Mouse (Mus musculus) heart, embryonic 14.5 days (tissue): ENCODE measurements around the gene Lck. TPM values are rescaled to one million over a fixed set of nuclear protein-coding genes. Genes with fewer than 3 reads are reported as not detected.
"Not testable (repeated sequence)": the region's sequence is repeated elsewhere in the genome, so short reads cannot be mapped to it uniquely, and the experiment has no call there.

Experiments used
- ATAC-seq: fragments of 200-750 bp; cut with Nextera tagmentation; 2 replicates; pipeline ENCODE4 v1.8.0; 2017; ENCODE audit warnings: low read depth, moderate TSS enrichment; ENCODE audit not compliant: insufficient number of reproducible peaks, insufficient read depth, low FRiP score
- H3K27ac ChIP-seq, 2 experiments: fragments of 200-500 bp in 1 of 2; fragments of 300-500 bp in 1 of 2; sonication (generic) in 1 of 2; replicated peaks in 1 of 2; 2 replicates each; pipeline ENCODE4 v1.5.1; 2012 to 2014; ENCODE audit warnings: low read depth in 2 of 2, low read length in 2 of 2, control low read depth in 1 of 2, mild to moderate bottlenecking in 1 of 2, mixed read lengths in 1 of 2; ENCODE audit not compliant: control insufficient read depth in 1 of 2, insufficient read depth in 1 of 2
- H3K27me3 ChIP-seq: fragments of 300-500 bp; sonication (generic); 2 replicates; pipeline ENCODE4 v1.6.1; 2014; ENCODE audit warnings: mild to moderate bottlenecking, low read length, control low read depth; ENCODE audit not compliant: control insufficient read depth, insufficient read depth
- H3K36me3 ChIP-seq: fragments of 300-500 bp; sonication (generic); 2 replicates; pipeline ENCODE4 v1.6.1; 2014; ENCODE audit warnings: mild to moderate bottlenecking, control low read depth, low read length, mixed read lengths; ENCODE audit not compliant: control insufficient read depth, insufficient read depth
- H3K4me1 ChIP-seq, 2 experiments: fragments of 200-500 bp in 1 of 2; fragments of 300-500 bp in 1 of 2; sonication (generic) in 1 of 2; 2 replicates each; pipeline ENCODE4 v1.6.1; 2012 to 2014; ENCODE audit warnings: low read length in 2 of 2, control low read depth in 1 of 2, mixed read lengths in 1 of 2; ENCODE audit not compliant: control insufficient read depth in 2 of 2, insufficient read depth in 2 of 2
- H3K4me2 ChIP-seq: fragments of 300-500 bp; sonication (generic); 2 replicates; pipeline ENCODE4 v1.6.1; 2014; ENCODE audit warnings: mild to moderate bottlenecking, low read length
- H3K4me3 ChIP-seq, 2 experiments: fragments of 200-500 bp in 1 of 2; fragments of 300-500 bp in 1 of 2; sonication (generic) in 1 of 2; 2 replicates each; pipeline ENCODE4 v1.5.1; 2012 to 2014; ENCODE audit warnings: low read length in 2 of 2, mild to moderate bottlenecking in 2 of 2, control low read depth in 1 of 2, low read depth in 1 of 2, moderate library complexity in 1 of 2; ENCODE audit not compliant: control insufficient read depth in 1 of 2, insufficient read depth in 1 of 2
- H3K9ac ChIP-seq: fragments of 300-500 bp; sonication (generic); 2 replicates; pipeline ENCODE4 v1.6.1; 2014; ENCODE audit warnings: mild to moderate bottlenecking, low read length
- H3K9me3 ChIP-seq: fragments of 300-500 bp; sonication (generic); 2 replicates; pipeline ENCODE4 v1.6.1; 2016; ENCODE audit warnings: low read length, control low read depth; ENCODE audit not compliant: control insufficient read depth
- WGBS: fragments of 180-500 bp; shearing (Covaris S2); extraction: QIAGEN DNeasy Blood & Tissue Kit; methylation state at CpG from one replicate; pipeline ENCODE4 v1.1.7; 2014; 5-methylcytosine and 5-hydroxymethylcytosine counted together
- polyA plus RNA-seq: library from polyadenylated mRNA; unstranded; fragments of >200 nt; fragmentation: Nextera tagmentation; extraction: Ambion mirVana; gene quantifications from 2 replicates; pipeline ENCODE4 v1.2.1, GENCODE M21; 2014

Lck gene
- polyA plus RNA-seq, 1 experiment from 2014 or later: 2.6 TPM

GRCm38 (mm10) chr4:129561184-129561583 is 12.3 kb downstream of the Lck start:
- Histone ChIP-seq H3K4me2 (no peak overlapping the region), H3K9me3 (no peaks in the 10 kb centered on the region), H3K9ac (no peak overlapping the region), H3K4me1 (peaks cover 6 to 9% of the 10 kb centered on the region in 2 experiments; a peak in 3 of 4 replicates), H3K4me3 (no peak overlapping the region), H3K27me3 (no peaks in the 10 kb centered on the region), H3K36me3 (no peaks in the 10 kb centered on the region), H3K27ac (no peak overlapping the region)
- 68% methylated on average over 5 of the region's 5 CpGs for WGBS
- ATAC-seq: no peak

- Histone ChIP-seq H3K27me3 (no peaks in the 10 kb centered on the region; the same call in 1 of the 2 replicates), H3K4me1 (peaks cover 14 to 17% of the 10 kb centered on the region in 2 experiments), H3K36me3 (no peaks in the 10 kb centered on the region), H3K9me3 (no peaks in the 10 kb centered on the region), H3K4me2 (no peak overlapping the region), H3K4me3 (no peak overlapping the region), H3K27ac (no peak overlapping the region), H3K9ac (no peak overlapping the region)
- no peak for ATAC-seq
- WGBS: 83% methylated on average over 12 of the region's 12 CpGs
Measured at GRCm38 (mm10) chr4:129558321-129558955, 15.0 kb downstream of the Lck start.

DNA sequence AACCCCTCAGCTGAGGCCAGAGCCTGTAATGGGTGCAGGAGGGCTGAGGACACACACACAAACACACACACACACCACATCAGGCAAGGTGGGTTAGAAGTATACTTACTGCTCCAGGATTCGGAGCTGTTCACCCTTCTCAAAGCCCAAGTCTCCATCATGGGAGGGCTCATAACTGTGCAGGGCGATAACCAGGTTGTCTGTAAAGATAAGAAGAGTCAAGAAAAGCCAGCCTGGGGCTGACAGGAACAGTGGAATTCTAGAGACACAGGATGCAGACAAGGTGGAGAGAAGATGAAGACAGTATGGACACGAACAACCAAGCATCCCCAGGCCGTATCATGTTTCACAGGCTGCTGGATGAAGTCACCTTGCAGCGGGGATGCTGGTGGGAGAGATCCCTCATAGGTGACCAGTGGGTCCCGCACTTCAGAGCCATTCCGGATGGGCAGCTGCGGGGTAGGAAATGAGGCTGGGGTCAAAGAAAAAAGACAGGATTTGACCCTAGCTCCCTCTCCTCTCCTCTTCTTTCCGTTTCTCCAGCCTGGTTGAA is 16.1 kb downstream of the Lck start:
- Histone ChIP-seq H3K27me3 (no peaks in the 10 kb centered on the region; the same call in 1 of the 2 replicates), H3K27ac (peak overlapping the region; percentile 36 to 70; a peak in 2 of 4 replicates), H3K4me2 (peak overlapping the region; percentile 98), H3K4me1 (peaks cover 14 to 17% of the 10 kb centered on the region in 2 experiments), H3K9ac (peak overlapping the region; percentile 67), H3K9me3 (no peaks in the 10 kb centered on the region), H3K36me3 (no peaks in the 10 kb centered on the region), H3K4me3 (peak overlapping the region in 1 of 2 experiments; percentile 47; a peak in 1 of 4 replicates)
- WGBS: 62% methylated on average over 9 of the region's 9 CpGs
- no peak for ATAC-seq

DNA sequence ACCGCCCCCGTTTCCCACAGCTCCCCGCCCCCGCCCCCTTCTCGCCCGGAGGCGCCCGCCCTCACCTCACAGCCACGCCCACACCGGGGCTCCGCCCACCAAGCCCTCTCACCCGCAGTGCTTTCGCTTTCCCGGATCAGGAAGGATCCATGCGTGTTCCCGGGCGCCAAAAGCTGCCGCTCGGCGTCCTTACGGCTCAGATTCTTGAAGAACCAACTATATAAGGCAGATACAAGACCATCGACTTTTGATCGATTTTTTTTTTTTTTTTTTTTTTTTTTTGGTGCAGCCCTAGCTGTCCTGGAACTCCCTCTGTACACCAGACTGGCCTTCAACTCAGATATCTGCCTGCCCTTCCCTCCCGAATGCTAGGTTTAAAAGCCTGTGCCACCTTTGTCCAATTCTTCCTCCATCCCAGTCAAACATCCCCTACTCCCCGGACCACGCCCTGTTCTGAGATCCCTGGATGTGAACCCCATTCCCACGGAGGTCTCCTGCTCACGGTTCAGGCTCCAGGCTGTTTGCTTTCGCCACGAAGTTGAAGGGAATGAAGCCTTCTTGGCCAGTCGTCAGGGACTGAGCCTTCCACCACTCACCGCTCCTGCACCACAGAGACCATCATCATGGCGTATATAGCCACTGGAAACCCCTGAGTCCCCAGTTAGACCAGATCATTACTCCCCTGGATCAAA is 16.8 kb downstream of the Lck start:
- peak; percentile 72; the same call in 1 of the 2 replicates for ATAC-seq
- Histone ChIP-seq H3K9me3 (no peaks in the 10 kb centered on the region), H3K27ac (peak overlapping the region; percentile 36 to 70), H3K4me2 (peak overlapping the region; percentile 98), H3K36me3 (no peaks in the 10 kb centered on the region), H3K27me3 (no peaks in the 10 kb centered on the region; the same call in 1 of the 2 replicates), H3K4me3 (peak overlapping the region; percentile 47 to 55), H3K9ac (peak overlapping the region; percentile 67), H3K4me1 (peaks cover 14 to 17% of the 10 kb centered on the region in 2 experiments)
- WGBS: 8% methylated on average over 32 of the region's 33 CpGs

DNA sequence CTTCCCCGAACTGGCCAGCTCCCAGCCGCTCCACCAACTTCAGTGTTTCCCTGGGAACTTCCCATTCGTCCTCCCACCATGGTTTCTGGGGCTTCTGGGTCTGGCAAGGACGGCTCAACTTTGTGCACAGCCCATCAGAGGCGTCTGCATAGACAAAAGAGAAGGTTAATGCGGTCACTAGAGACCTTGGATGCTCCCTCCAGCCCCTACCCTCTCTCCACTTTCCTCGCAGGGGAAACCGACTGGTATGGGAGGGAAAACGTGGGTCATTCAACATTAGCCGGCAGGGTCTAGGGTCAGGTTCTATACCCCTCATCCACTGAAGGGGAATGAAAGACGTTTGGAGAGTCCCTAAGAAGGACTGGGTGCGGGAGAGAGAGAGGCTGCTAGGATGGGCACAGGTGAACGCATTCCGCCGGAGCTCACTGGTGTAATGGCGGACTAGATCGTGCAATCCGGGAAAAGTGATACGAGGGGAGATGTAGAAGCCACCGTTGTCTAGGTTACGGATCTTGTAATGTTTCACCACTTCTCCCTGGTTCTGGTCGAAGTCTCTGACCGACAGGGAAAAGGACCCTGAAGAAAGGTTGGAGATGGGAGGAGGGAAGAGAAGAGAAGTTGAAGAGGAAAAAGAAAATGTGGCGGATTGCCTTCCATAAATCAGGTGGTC is 17.4 kb downstream of the Lck start:
- no peaks in the 10 kb centered on the region for H3K9me3 ChIP-seq
- peak overlapping the region; percentile 1 to 70; a peak in 2 of 4 replicates for H3K27ac ChIP-seq
- H3K4me1 ChIP-seq: peaks cover 14 to 17% of the 10 kb centered on the region in 2 experiments
- H3K36me3 ChIP-seq: no peaks in the 10 kb centered on the region
- peak overlapping the region; percentile 67 for H3K9ac ChIP-seq
- ATAC-seq: peak; percentile 40
- no peaks in the 10 kb centered on the region; the same call in 1 of the 2 replicates for H3K27me3 ChIP-seq
- H3K4me2 ChIP-seq: peak overlapping the region; percentile 98
- WGBS: under 1% methylated on average over 24 of the region's 24 CpGs
- peak overlapping the region; percentile 47 to 55 for H3K4me3 ChIP-seq

DNA sequence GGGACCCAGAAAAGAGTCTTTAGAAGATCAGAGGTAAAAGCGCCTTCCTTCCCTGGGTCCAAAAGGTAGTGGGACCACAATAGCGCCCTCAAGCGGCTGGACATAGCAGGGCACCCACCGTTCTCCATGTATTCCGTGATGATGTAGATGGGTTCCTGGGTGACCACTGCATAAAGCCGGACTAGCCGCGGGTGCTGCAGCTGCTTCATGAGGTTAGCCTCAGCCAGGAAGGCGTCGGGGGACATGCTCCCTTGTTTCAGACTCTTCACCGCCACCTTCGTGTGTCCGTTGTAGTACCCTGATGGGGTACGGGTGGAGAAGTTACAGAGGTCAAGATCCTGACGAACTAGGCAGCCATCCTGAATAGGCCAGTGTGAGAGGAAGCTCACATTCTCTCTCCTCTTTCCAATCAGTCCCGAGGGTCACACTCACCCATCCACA is 18.0 kb downstream of the Lck start:
- Histone ChIP-seq H3K9ac (peak overlapping the region; percentile 67), H3K4me3 (peak overlapping the region; percentile 47 to 55), H3K9me3 (no peaks in the 10 kb centered on the region), H3K36me3 (no peaks in the 10 kb centered on the region), H3K27ac (no peak overlapping the region; a peak in 1 of 4 replicates), H3K4me2 (peak overlapping the region; percentile 98), H3K4me1 (peaks cover 14 to 17% of the 10 kb centered on the region in 2 experiments), H3K27me3 (no peaks in the 10 kb centered on the region; the same call in 1 of the 2 replicates)
- no peak for ATAC-seq
- WGBS: 5% methylated on average over 16 of the region's 16 CpGs

DNA sequence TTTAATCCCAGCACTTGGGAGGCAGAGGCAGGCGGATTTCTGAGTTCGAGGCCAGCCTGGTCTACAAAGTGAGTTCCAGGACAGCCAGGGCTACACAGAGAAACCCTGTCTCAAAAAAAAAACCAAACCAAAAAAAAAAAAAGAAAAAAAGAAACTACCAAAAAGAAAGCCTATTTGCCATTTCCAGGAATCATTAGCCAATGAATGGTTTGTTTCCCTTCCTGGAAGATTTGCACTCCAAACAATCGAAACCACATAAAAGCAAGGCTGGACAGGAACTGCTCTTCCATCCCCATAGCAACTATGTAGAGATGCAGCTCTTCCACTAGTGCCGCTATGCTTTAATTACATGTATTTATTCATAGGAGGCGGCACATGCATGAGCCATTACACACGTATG is 18.9 kb downstream of the Lck start:
- H3K36me3 ChIP-seq, H3K4me2 ChIP-seq, H3K4me3 ChIP-seq, H3K27ac ChIP-seq, H3K27me3 ChIP-seq, H3K9ac ChIP-seq, H3K9me3 ChIP-seq, ATAC-seq: not testable (repeated sequence)
- H3K4me1 ChIP-seq: peaks cover 14 to 17% of the 10 kb centered on the region in 2 experiments
- 81% methylated on average over 4 of the region's 6 CpGs for WGBS
